Mouse (Mus musculus) midbrain, postnatal 0 days (tissue): ENCODE results near the gene Prima1. TPM values are rescaled to one million over a fixed set of nuclear protein-coding genes. Genes with fewer than 3 reads are reported as not detected.

Experiments used
- ATAC-seq: fragments of 200-750 bp; cut with Nextera tagmentation; 2 replicates; pipeline ENCODE4 v1.8.0; 2017; ENCODE audit warnings: moderate number of reproducible peaks, mild to moderate bottlenecking, moderate TSS enrichment, moderate library complexity; ENCODE audit not compliant: low FRiP score
- DNase-seq: peaks from one replicate; pipeline ENCODE4 v3.0.0-alpha.2; 2015; ENCODE audit warnings: low spot score
- H3K27ac ChIP-seq: fragments of 300-500 bp; sonication (generic); 2 replicates; pipeline ENCODE4 v1.5.1; 2014; ENCODE audit warnings: low read depth, mild to moderate bottlenecking, low read length, mixed read lengths
- H3K27me3 ChIP-seq: fragments of 300-500 bp; sonication (generic); 2 replicates; pipeline ENCODE4 v1.6.1; 2014; ENCODE audit warnings: low read length, control low read depth, mixed read lengths; ENCODE audit not compliant: insufficient read depth
- H3K36me3 ChIP-seq: fragments of 300-500 bp; sonication (generic); 2 replicates; pipeline ENCODE4 v1.6.1; 2014; ENCODE audit warnings: low read length, control low read depth, mixed read lengths; ENCODE audit not compliant: insufficient read depth
- H3K4me1 ChIP-seq: fragments of 300-500 bp; sonication (generic); 2 replicates; pipeline ENCODE4 v1.6.1; 2014; ENCODE audit warnings: mild to moderate bottlenecking, control low read depth, antibody characterized with exemption, low read length, mixed read lengths; ENCODE audit not compliant: insufficient read depth
- H3K4me2 ChIP-seq: fragments of 300-500 bp; sonication (generic); 2 replicates; pipeline ENCODE4 v1.6.1; 2014; ENCODE audit warnings: low read depth, mild to moderate bottlenecking, low read length, mixed read lengths; ENCODE audit not compliant: poor library complexity, severe bottlenecking
- H3K4me3 ChIP-seq: fragments of 300-500 bp; sonication (generic); 2 replicates; pipeline ENCODE4 v1.5.1; 2014; ENCODE audit warnings: low read depth, mild to moderate bottlenecking, low read length, moderate library complexity
- H3K9ac ChIP-seq: fragments of 300-500 bp; sonication (generic); replicated peaks from 2 replicates; pipeline ENCODE4 v1.6.1; 2014; ENCODE audit warnings: mild to moderate bottlenecking, low read length, moderate library complexity, mixed read lengths; ENCODE audit not compliant: poor library complexity, severe bottlenecking
- H3K9me3 ChIP-seq: fragments of 300-500 bp; sonication (generic); 2 replicates; pipeline ENCODE4 v1.6.1; 2016; ENCODE audit warnings: low read length, control low read depth
- CTCF ChIP-seq: IDR thresholded peaks from 2 replicates; pipeline ENCODE4 v1.5.1; 2016; ENCODE audit warnings: antibody characterized with exemption, mild to moderate bottlenecking
- WGBS: fragments of 180-500 bp; shearing (Covaris S2); extraction: QIAGEN DNeasy Blood & Tissue Kit; methylation state at CpG from one replicate; pipeline ENCODE4 v1.1.7; 2014; 5-methylcytosine and 5-hydroxymethylcytosine counted together
- polyA plus RNA-seq: library from polyadenylated mRNA; unstranded; fragments of >200 nt; fragmentation: Nextera tagmentation; extraction: Ambion mirVana; gene quantifications from 2 replicates; pipeline ENCODE4 v1.2.1, GENCODE M21; 2015
- total RNA-seq: library from RNA; depleted of rRNA; stranded (reverse); fragments of >200 nt; gene quantifications from 2 replicates; pipeline ENCODE4 v1.2.3, GENCODE M21; 2014

Gene Prima1
- total and polyA plus RNA-seq, 2 experiments from 2014 or later: 0.44 to 0.46 TPM

GRCm38 (mm10) chr12:103205561-103205960 is 36.4 kb downstream of the Prima1 start:
- H3K9ac ChIP-seq: no peak overlapping the region
- no peaks in the 10 kb centered on the region for H3K27me3 ChIP-seq
- H3K4me3 ChIP-seq: no peak overlapping the region
- no peaks in the 10 kb centered on the region for H3K36me3 ChIP-seq
- no peak overlapping the region for H3K4me2 ChIP-seq
- 77% methylated on average over 7 of the region's 7 CpGs for WGBS
- H3K27ac ChIP-seq: no peak overlapping the region
- ATAC-seq (no peak), DNase-seq (peak; percentile 58)
- H3K4me1 ChIP-seq: no peaks in the 10 kb centered on the region; the same call in 1 of the 2 replicates
- no peak for TF ChIP-seq CTCF
- no peaks in the 10 kb centered on the region for H3K9me3 ChIP-seq

GRCm38 (mm10) chr12:103202592-103203544 is 39.1 kb downstream of the Prima1 start:
- Histone ChIP-seq H3K9me3 (no peaks in the 10 kb centered on the region), H3K4me1 (no peaks in the 10 kb centered on the region; the same call in 1 of the 2 replicates), H3K4me2 (no peak overlapping the region), H3K27ac (no peak overlapping the region; the same call in 1 of the 2 replicates), H3K27me3 (no peaks in the 10 kb centered on the region), H3K9ac (no peak overlapping the region), H3K4me3 (no peak overlapping the region), H3K36me3 (no peaks in the 10 kb centered on the region)
- 22% methylated on average over 11 of the region's 11 CpGs for WGBS
- DNase-seq (peak; percentile 59), ATAC-seq (peak; percentile 61; the same call in 1 of the 2 replicates)
- TF ChIP-seq CTCF: no peak

- Histone ChIP-seq H3K9me3 (no peaks in the 10 kb centered on the region), H3K9ac (no peak overlapping the region), H3K27ac (no peak overlapping the region), H3K4me2 (no peak overlapping the region), H3K27me3 (no peaks in the 10 kb centered on the region), H3K4me1 (no peaks in the 10 kb centered on the region), H3K4me3 (no peak overlapping the region), H3K36me3 (no peaks in the 10 kb centered on the region)
- no peak for DNase-seq
- WGBS: 67% methylated on average over 5 of the region's 5 CpGs
- no peak for TF ChIP-seq CTCF
- no peak for ATAC-seq
Observed at GRCm38 (mm10) chr12:103192996-103193395, 49.0 kb downstream of the Prima1 start.

GRCm38 (mm10) chr12:103189771-103190170 is 52.2 kb downstream of the Prima1 start:
- Histone ChIP-seq H3K4me2 (no peak overlapping the region), H3K27ac (no peak overlapping the region), H3K4me1 (no peaks in the 10 kb centered on the region), H3K9me3 (no peaks in the 10 kb centered on the region), H3K4me3 (no peak overlapping the region), H3K9ac (no peak overlapping the region), H3K27me3 (no peaks in the 10 kb centered on the region), H3K36me3 (peaks cover 3% of the 10 kb centered on the region; the same call in 1 of the 2 replicates)
- WGBS: 61% methylated on average over 12 of the region's 12 CpGs
- peak; percentile 38 for DNase-seq
- no peak for ATAC-seq
- no peak for TF ChIP-seq CTCF

GRCm38 (mm10) chr12:103188223-103188622 is 53.7 kb downstream of the Prima1 start:
- Histone ChIP-seq H3K27ac (no peak overlapping the region), H3K9me3 (no peaks in the 10 kb centered on the region), H3K4me1 (no peaks in the 10 kb centered on the region), H3K4me3 (no peak overlapping the region), H3K27me3 (no peaks in the 10 kb centered on the region), H3K9ac (no peak overlapping the region), H3K4me2 (no peak overlapping the region), H3K36me3 (peaks cover 6% of the 10 kb centered on the region; the same call in 1 of the 2 replicates)
- WGBS: 41% methylated on average over 8 of the region's 8 CpGs
- no peak for TF ChIP-seq CTCF
- no peak for DNase-seq
- no peak for ATAC-seq

GRCm38 (mm10) chr12:103187020-103187419 is 54.9 kb downstream of the Prima1 start:
- ATAC-seq: no peak
- 88% methylated on average over 7 of the region's 7 CpGs for WGBS

More at GRCm38 (mm10) chr12:103187020-103187419, 54.9 kb downstream of the Prima1 start:
- Histone ChIP-seq H3K27me3 (no peaks in the 10 kb centered on the region), H3K9me3 (no peaks in the 10 kb centered on the region), H3K4me1 (no peaks in the 10 kb centered on the region), H3K4me3 (no peak overlapping the region), H3K4me2 (no peak overlapping the region), H3K9ac (no peak overlapping the region), H3K36me3 (peaks cover 8% of the 10 kb centered on the region), H3K27ac (no peak overlapping the region)
- no peak for DNase-seq
- no peak for TF ChIP-seq CTCF
